Mouse (Mus musculus): ENCODE data around the gene Sf1. TPM values are rescaled to one million over a fixed set of nuclear protein-coding genes. Genes with fewer than 3 reads are reported as not detected.

The Sf1 gene
- 209 and 228 TPM in 2 replicates for polyA plus RNA-seq (2014; fragmentation: Nextera tagmentation; extraction: Ambion mirVana)

- H3K27me3 ChIP-seq (ENCODE audit: control insufficient read depth, insufficient read depth, low read length): no peaks in the 10 kb centered on the region
- peak within 1 kb of the TSS; percentile 97 for H3K27ac ChIP-seq (replicated peaks; ENCODE audit: low read depth, low read length)
- under 1% methylated on average over 84 of the region's 85 CpGs for WGBS
- peak within 1 kb of the TSS; percentile 99 for H3K9ac ChIP-seq (ENCODE audit: low read length)
- DNase-seq (ENCODE audit: low spot score) (peak; percentile 99), ATAC-seq (ENCODE audit: insufficient number of reproducible peaks, low FRiP score, low TSS enrichment, low read depth) (peak; percentile 98)
- H3K4me1 ChIP-seq (ENCODE audit: control insufficient read depth, insufficient read depth, low read length): peaks cover 6% of the 10 kb centered on the region; the same call in 1 of the 2 replicates
- peaks cover 18% of the 10 kb centered on the region for H3K36me3 ChIP-seq (ENCODE audit: control insufficient read depth, insufficient read depth, low read length)
- H3K4me3 ChIP-seq (ENCODE audit: low read depth, low read length): peak within 1 kb of the TSS; percentile 96
- peak within 1 kb of the TSS; percentile 68 for H3K4me2 ChIP-seq (ENCODE audit: low read depth, severe bottlenecking)
- H3K9me3 ChIP-seq (ENCODE audit: control insufficient read depth, low read length): no peaks in the 10 kb centered on the region
These were observed at the start of gene Sf1 for GRCm38 (mm10) chr19:6363411-6364240. Gene Sf1 (plus strand): TSS chr19:6363690.

GRCm38 (mm10) chr19:6313796-6314195 is 49.7 kb upstream of the Sf1 start:
- H3K9ac ChIP-seq (ENCODE audit: low read length): no peak overlapping the region
- H3K36me3 ChIP-seq (ENCODE audit: control insufficient read depth, insufficient read depth, low read length): peaks cover 5% of the 10 kb centered on the region
- H3K9me3 ChIP-seq (ENCODE audit: control insufficient read depth, low read length): no peaks in the 10 kb centered on the region
- H3K27me3 ChIP-seq (ENCODE audit: control insufficient read depth, insufficient read depth, low read length): no peaks in the 10 kb centered on the region
- DNase-seq (ENCODE audit: low spot score): no peak
- no peak overlapping the region for H3K4me3 ChIP-seq (ENCODE audit: low read depth, low read length)
- H3K27ac ChIP-seq (replicated peaks; ENCODE audit: low read depth, low read length): no peak overlapping the region
- WGBS: 86% methylated on average over 8 of the region's 8 CpGs
- H3K4me1 ChIP-seq (ENCODE audit: control insufficient read depth, insufficient read depth, low read length): no peaks in the 10 kb centered on the region
- ATAC-seq (ENCODE audit: insufficient number of reproducible peaks, low FRiP score, low TSS enrichment, low read depth): no peak
- no peak overlapping the region for H3K4me2 ChIP-seq (ENCODE audit: low read depth, severe bottlenecking)

GRCm38 (mm10) chr19:6314513-6314912 is 49.0 kb upstream of the Sf1 start:
- no peak overlapping the region for H3K4me2 ChIP-seq (ENCODE audit: low read depth, severe bottlenecking)
- WGBS: 85% methylated on average over 8 of the region's 8 CpGs
- no peak overlapping the region for H3K9ac ChIP-seq (ENCODE audit: low read length)
- H3K9me3 ChIP-seq (ENCODE audit: control insufficient read depth, low read length): no peaks in the 10 kb centered on the region
- H3K4me3 ChIP-seq (ENCODE audit: low read depth, low read length): no peak overlapping the region
- H3K27me3 ChIP-seq (ENCODE audit: control insufficient read depth, insufficient read depth, low read length): no peaks in the 10 kb centered on the region
- DNase-seq (ENCODE audit: low spot score) (no peak), ATAC-seq (ENCODE audit: insufficient number of reproducible peaks, low FRiP score, low TSS enrichment, low read depth) (no peak)
- no peak overlapping the region for H3K27ac ChIP-seq (replicated peaks; ENCODE audit: low read depth, low read length)
- H3K36me3 ChIP-seq (ENCODE audit: control insufficient read depth, insufficient read depth, low read length): peaks cover 5% of the 10 kb centered on the region
- no peaks in the 10 kb centered on the region for H3K4me1 ChIP-seq (ENCODE audit: control insufficient read depth, insufficient read depth, low read length)

- no peak overlapping the region for H3K4me3 ChIP-seq (ENCODE audit: low read depth, low read length)
- no peaks in the 10 kb centered on the region for H3K9me3 ChIP-seq (ENCODE audit: control insufficient read depth, low read length)
- no peak overlapping the region for H3K4me2 ChIP-seq (ENCODE audit: low read depth, severe bottlenecking)
- H3K4me1 ChIP-seq (ENCODE audit: control insufficient read depth, insufficient read depth, low read length): no peaks in the 10 kb centered on the region
- no peak overlapping the region for H3K27ac ChIP-seq (replicated peaks; ENCODE audit: low read depth, low read length)
- WGBS: 83% methylated on average over 14 of the region's 14 CpGs
- H3K9ac ChIP-seq (ENCODE audit: low read length): no peak overlapping the region
- H3K36me3 ChIP-seq (ENCODE audit: control insufficient read depth, insufficient read depth, low read length): peaks cover 5% of the 10 kb centered on the region
- DNase-seq (ENCODE audit: low spot score): no peak
- no peaks in the 10 kb centered on the region for H3K27me3 ChIP-seq (ENCODE audit: control insufficient read depth, insufficient read depth, low read length)
- no peak for ATAC-seq (ENCODE audit: insufficient number of reproducible peaks, low FRiP score, low TSS enrichment, low read depth)
These were observed 47.9 kb upstream of the Sf1 start for GRCm38 (mm10) chr19:6315573-6315972.

GRCm38 (mm10) chr19:6318145-6318544 is 45.3 kb upstream of the Sf1 start:
- H3K27me3 ChIP-seq (ENCODE audit: control insufficient read depth, insufficient read depth, low read length): no peaks in the 10 kb centered on the region
- 94% methylated on average over 12 of the region's 12 CpGs for WGBS
- ATAC-seq (ENCODE audit: insufficient number of reproducible peaks, low FRiP score, low TSS enrichment, low read depth): no peak
- H3K4me1 ChIP-seq (ENCODE audit: control insufficient read depth, insufficient read depth, low read length): no peaks in the 10 kb centered on the region
- no peak overlapping the region for H3K9ac ChIP-seq (ENCODE audit: low read length)
- H3K9me3 ChIP-seq (ENCODE audit: control insufficient read depth, low read length): no peaks in the 10 kb centered on the region
- peaks cover 8% of the 10 kb centered on the region for H3K36me3 ChIP-seq (ENCODE audit: control insufficient read depth, insufficient read depth, low read length)
- no peak overlapping the region for H3K4me2 ChIP-seq (ENCODE audit: low read depth, severe bottlenecking)
- H3K4me3 ChIP-seq (ENCODE audit: low read depth, low read length): no peak overlapping the region
- no peak overlapping the region for H3K27ac ChIP-seq (replicated peaks; ENCODE audit: low read depth, low read length)
- DNase-seq (ENCODE audit: low spot score): no peak

GRCm38 (mm10) chr19:6321358-6321757 is 42.1 kb upstream of the Sf1 start:
- ATAC-seq (ENCODE audit: insufficient number of reproducible peaks, low FRiP score, low TSS enrichment, low read depth) (no peak), DNase-seq (ENCODE audit: low spot score) (no peak)
- H3K4me3 ChIP-seq (ENCODE audit: low read depth, low read length): no peak overlapping the region
- no peaks in the 10 kb centered on the region for H3K4me1 ChIP-seq (ENCODE audit: control insufficient read depth, insufficient read depth, low read length)
- no peak overlapping the region for H3K27ac ChIP-seq (replicated peaks; ENCODE audit: low read depth, low read length)
- no peaks in the 10 kb centered on the region for H3K9me3 ChIP-seq (ENCODE audit: control insufficient read depth, low read length)
- no peaks in the 10 kb centered on the region for H3K27me3 ChIP-seq (ENCODE audit: control insufficient read depth, insufficient read depth, low read length)
- no peak overlapping the region for H3K4me2 ChIP-seq (ENCODE audit: low read depth, severe bottlenecking)
- peaks cover 8% of the 10 kb centered on the region for H3K36me3 ChIP-seq (ENCODE audit: control insufficient read depth, insufficient read depth, low read length)
- 85% methylated on average over 8 of the region's 8 CpGs for WGBS
- no peak overlapping the region for H3K9ac ChIP-seq (ENCODE audit: low read length)

GRCm38 (mm10) chr19:6321786-6322621 is 41.5 kb upstream of the Sf1 start:
- Histone ChIP-seq H3K4me2 (ENCODE audit: low read depth, severe bottlenecking) (no peak overlapping the region), H3K27ac (replicated peaks; ENCODE audit: low read depth, low read length) (no peak overlapping the region), H3K36me3 (ENCODE audit: control insufficient read depth, insufficient read depth, low read length) (peaks cover 7% of the 10 kb centered on the region), H3K4me3 (ENCODE audit: low read depth, low read length) (no peak overlapping the region), H3K4me1 (ENCODE audit: control insufficient read depth, insufficient read depth, low read length) (no peaks in the 10 kb centered on the region), H3K27me3 (ENCODE audit: control insufficient read depth, insufficient read depth, low read length) (no peaks in the 10 kb centered on the region), H3K9me3 (ENCODE audit: control insufficient read depth, low read length) (no peaks in the 10 kb centered on the region), H3K9ac (ENCODE audit: low read length) (no peak overlapping the region)
- DNase-seq (ENCODE audit: low spot score): no peak
- ATAC-seq (ENCODE audit: insufficient number of reproducible peaks, low FRiP score, low TSS enrichment, low read depth): no peak
- whole genome bisulfite sequencing: 86% methylated on average over 33 of the region's 33 CpGs

GRCm38 (mm10) chr19:6324751-6325150 is 38.7 kb upstream of the Sf1 start:
- WGBS: 89% methylated on average over 9 of the region's 9 CpGs
- no peak overlapping the region for H3K4me2 ChIP-seq (ENCODE audit: low read depth, severe bottlenecking)
- DNase-seq (ENCODE audit: low spot score) (no peak), ATAC-seq (ENCODE audit: insufficient number of reproducible peaks, low FRiP score, low TSS enrichment, low read depth) (no peak)
- peaks cover 3% of the 10 kb centered on the region; the same call in 1 of the 2 replicates for H3K36me3 ChIP-seq (ENCODE audit: control insufficient read depth, insufficient read depth, low read length)
- H3K27me3 ChIP-seq (ENCODE audit: control insufficient read depth, insufficient read depth, low read length): no peaks in the 10 kb centered on the region
- no peaks in the 10 kb centered on the region for H3K4me1 ChIP-seq (ENCODE audit: control insufficient read depth, insufficient read depth, low read length)
- H3K4me3 ChIP-seq (ENCODE audit: low read depth, low read length): no peak overlapping the region
- H3K27ac ChIP-seq (replicated peaks; ENCODE audit: low read depth, low read length): no peak overlapping the region
- no peaks in the 10 kb centered on the region for H3K9me3 ChIP-seq (ENCODE audit: control insufficient read depth, low read length)
- H3K9ac ChIP-seq (ENCODE audit: low read length): no peak overlapping the region; the same call in 1 of the 2 replicates

All from limb, embryonic 11.5 days (tissue).